Mouse (Mus musculus) cerebellum, postnatal 36 days (tissue): ENCODE measurements around the gene Drd4.

Source experiments
- DNase-seq, 2 experiments: peaks; one replicate each; pipeline ENCODE4 v3.0.0; 2021 to 2022; ENCODE audit warnings: mixed read lengths in 2 of 2

Gene Drd4

DNA sequence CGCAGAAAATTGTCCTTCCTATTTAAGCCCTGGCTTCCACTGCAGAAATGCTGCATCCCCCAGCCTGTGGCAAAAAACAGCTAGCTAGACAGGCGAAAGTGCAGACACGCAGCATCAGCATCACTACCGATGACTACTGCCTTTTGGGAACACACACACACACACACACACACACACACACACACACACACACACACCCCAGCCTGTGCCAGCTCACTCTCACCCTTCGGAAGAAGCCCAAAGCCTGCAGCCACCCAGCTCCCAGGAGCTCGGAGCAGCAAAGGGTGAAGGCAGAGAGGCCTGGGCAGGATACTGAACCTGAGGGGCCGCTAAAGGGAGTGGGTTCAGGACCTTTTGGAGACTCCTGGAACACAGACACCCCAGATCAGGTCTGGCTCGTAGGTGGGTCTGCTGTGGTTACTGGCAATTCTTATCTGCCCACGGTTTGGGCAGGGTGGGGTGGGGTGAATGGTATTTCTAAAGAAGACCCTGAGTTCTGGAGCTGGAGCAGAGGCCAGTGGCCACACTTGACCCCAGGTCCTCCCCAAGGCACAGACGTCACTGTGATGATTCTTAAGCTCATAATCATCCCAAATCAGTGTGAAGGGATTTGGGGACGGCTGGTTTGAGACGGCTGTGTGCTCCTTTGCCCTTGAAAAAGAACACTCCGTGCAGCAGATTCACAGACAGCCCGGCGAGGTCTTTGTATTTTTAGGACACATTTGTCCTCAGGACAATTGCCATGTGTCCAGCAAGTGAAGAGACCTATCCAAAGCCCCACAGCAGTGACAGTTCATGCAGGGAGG is 980 bp downstream of the Drd4 start:
- no peak for DNase-seq

DNA sequence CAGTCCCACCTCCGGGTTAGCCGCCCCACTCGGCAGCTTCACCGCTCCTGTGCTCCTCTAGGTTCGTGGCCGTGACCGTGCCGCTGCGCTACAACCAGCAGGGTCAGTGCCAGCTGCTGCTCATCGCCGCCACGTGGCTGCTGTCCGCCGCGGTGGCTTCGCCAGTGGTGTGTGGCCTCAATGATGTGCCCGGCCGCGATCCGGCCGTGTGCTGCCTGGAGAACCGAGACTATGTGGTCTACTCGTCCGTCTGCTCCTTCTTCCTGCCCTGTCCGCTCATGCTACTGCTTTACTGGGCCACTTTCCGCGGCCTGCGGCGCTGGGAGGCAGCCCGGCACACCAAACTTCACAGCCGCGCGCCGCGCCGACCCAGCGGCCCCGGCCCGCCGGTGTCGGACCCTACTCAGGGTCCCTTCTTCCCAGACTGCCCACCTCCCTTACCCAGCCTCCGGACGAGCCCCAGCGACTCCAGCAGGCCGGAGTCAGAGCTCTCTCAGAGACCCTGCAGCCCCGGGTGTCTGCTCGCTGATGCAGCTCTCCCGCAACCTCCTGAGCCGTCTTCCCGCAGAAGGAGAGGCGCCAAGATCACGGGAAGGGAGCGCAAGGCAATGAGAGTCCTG is 2.2 kb downstream of the Drd4 start:
- peak in 1 of 2 experiments; percentile 23 for DNase-seq

- DNase-seq = no peak
Measured at GRCm38 (mm10) chr7:141294479-141294878, 2.7 kb downstream of the Drd4 start.

GRCm38 (mm10) chr7:141297926-141298650 is 6.3 kb downstream of the Drd4 start:
- no peak for DNase-seq

GRCm38 (mm10) chr7:141299175-141299574 is 7.4 kb downstream of the Drd4 start:
- peak; percentile 72 to 73 for DNase-seq

DNA sequence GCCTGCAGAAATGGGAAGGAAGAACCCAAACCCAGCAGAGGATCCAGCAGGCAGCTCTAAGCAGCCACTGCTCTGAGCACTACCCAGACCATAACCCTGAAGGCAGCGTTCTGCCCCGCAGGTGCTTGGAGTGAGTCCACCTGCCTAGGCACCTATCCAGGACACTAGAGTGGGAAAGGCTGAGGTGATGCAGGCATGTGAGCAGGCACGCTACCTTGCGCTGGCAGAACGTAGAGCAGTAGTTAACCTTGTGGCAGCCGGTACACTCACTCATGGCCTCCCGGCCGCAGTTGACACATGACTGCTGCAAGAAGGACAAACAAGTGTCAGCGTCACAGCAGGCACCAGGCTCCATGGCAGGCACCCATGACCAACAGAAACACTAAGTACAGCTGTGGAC is 9.6 kb downstream of the Drd4 start:
- peak; percentile 76 to 79 for DNase-seq

DNA sequence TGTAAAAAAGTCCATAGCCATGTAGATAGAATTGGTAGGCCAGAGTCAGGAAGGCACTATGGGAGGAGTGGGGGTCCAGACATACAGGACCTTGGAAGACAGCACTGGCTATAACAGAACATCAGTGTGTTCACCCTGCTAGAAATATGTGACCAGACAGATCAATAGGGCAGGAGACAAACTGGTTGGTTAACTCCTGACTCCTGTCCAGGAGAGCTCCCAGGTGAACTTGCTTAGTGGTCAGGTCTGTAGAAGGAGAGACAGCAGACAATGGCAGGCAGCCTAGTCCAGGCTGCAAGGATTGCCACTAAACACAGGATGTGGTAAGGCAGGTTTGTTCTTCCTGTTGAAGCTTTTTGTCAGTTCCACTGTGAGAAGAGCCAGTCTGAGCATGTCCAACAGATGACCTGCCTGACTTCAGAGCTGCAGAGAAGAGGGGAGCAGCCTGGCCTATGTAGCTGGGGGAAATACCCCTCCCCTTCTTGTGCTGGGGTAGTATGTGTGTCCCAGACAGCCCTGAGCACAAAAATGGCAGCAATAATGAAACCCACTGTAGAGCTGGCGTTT is 11.0 kb downstream of the Drd4 start:
- no peak for DNase-seq

- DNase-seq = no peak
Measured at GRCm38 (mm10) chr7:141304537-141304936, 12.7 kb downstream of the Drd4 start.

DNA sequence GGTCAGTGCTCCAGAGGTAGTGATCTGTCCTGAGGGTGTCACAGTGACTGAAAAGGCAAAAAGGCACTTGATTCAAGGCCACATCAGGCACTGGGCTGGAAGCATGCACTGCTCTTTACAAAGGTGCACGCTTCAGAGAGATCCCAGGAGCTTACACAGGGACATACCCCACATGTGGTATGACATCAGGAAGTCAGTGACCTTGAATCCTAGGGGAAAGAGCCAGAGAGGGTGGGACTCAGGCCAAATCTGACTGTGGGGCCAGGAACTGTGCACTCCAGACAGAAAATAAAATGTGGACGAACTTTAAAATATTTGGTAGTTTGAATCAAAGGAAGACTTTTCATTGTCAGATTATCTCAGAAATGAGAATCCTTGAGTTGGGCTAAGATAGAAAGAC is 22.6 kb downstream of the Drd4 start:
- DNase-seq = no peak

GRCm38 (mm10) chr7:141315076-141315475 is 23.3 kb downstream of the Drd4 start:
- DNase-seq = no peak

DNA sequence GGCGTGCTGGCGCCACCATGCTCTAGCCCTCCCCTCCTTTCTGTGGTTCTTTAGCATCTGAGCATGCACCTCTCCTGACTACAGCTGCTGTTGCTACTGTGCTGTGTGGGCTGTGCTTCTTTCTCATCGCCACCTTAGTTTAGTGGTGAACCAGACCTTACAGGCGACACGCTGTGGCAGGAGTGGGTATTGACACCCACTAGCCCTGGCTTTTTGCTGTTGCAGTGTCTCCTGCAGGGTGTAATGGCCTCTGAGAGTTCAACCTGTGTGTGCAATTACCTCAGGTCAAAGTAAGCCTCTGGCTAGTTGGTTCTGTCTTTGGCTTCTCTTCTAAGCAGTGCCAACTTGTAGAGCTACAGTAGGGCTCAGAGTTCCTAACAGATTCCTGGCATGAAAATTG is 24.2 kb downstream of the Drd4 start:
- peak; percentile 44 to 45 for DNase-seq

DNA sequence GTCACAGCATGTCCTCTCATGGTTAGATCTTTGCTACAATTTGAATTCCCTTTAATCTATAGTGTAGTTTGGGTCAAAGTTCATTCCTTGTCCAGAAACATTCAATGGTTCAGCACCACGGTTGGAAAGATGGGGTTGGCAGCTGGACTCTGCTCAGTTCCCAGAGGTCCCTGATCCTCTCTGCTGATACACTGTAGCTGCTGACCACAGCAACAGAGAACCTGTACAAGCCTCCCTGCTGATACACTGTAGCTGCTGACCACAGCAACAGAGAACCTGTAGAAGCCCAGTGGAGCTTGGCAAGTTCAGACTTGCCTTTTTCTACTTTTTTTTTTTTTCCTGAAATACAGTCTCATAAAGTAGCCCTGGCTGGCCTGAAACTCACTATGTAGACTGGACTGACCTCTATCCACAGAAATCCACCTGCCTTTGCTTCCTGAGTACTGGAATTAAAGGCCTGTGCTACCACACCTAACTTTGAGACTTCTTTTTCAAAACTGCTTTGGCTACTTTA is 25.9 kb downstream of the Drd4 start:
- no peak for DNase-seq

DNA sequence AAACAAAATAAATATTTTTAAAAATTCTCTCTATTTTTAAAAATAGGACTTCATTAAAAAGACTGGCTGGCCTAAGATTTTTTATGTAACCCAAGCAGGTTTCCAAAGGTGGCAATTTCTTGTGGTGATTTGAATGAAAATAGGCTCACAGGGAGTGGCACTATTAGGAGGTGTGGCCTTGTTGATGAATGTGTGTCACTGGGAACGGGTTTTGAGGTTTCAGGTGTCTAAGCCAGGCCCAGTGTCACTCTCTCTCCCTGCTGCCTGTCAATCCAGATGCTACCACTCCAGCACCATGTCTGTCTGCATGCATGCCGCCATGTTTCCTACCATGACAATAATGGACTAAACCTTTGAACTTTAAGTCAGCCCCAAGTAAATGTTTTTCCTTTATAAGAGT is 27.6 kb downstream of the Drd4 start:
- no peak for DNase-seq

DNA sequence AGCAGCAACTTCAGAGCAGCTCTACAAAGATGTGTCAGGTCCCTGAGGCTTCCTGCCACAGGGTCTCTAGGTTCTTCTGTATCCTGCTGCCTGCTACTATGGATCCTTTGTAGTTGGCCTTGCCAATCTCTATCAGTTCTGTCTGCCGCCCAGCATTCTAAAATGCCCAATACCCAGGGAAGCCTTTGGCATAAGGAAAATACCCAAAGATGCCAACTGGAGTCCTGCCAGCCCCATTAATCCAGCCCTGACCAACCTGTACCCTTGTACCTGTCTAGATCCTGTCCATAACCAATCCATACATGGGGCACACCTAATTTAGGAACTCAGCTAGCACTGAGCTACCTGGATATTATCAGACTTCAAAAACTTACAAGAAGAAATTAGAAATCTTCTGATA is 32.9 kb downstream of the Drd4 start:
- peak; percentile 33 to 35 for DNase-seq

- DNase-seq = peak; percentile 28 to 40
Measured at GRCm38 (mm10) chr7:141326546-141327446, 35.0 kb downstream of the Drd4 start.

- DNase-seq = peak; percentile 100
Measured at GRCm38 (mm10) chr7:141327469-141328372, 35.9 kb downstream of the Drd4 start, which contains the start of the genes Deaf1 and Tmem80. Gene Deaf1, minus strand, starts transcription at chr7:141327690. Gene Tmem80, plus strand, starts transcription at chr7:141327739.

- no peak for DNase-seq
Measured at GRCm38 (mm10) chr7:141328373-141328990, 36.7 kb downstream of the Drd4 start.

- DNase-seq = no peak
Measured at GRCm38 (mm10) chr7:141330706-141331105, 38.9 kb downstream of the Drd4 start.

DNA sequence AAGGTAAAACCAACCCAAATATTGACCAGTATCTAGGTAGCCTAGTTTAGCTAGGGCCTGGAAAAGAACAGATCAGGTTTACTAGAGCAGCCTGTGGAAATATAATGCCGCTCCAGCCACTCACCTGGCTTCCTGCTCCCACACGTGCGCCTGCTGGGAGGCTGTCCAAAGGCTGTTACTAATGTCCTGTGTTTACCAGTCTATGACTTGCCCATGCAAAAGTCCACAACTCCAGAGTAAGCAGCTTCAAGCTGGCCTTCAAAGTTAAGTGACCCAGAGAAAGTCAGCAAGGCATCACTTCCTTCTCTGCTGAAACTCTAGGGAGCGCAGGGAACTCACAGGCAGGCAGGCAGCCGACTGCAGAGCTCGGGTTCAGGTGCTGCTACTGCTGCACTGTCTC is 40.2 kb downstream of the Drd4 start:
- no peak for DNase-seq

GRCm38 (mm10) chr7:141335044-141335579 is 43.3 kb downstream of the Drd4 start:
- DNase-seq = peak in 1 of 2 experiments; percentile 30
